Mouse (Mus musculus) limb, embryonic 10.5 days (tissue): Measurements from ENCODE around the gene Bnc1. TPM values are rescaled to one million over a fixed set of nuclear protein-coding genes. Genes with fewer than 3 reads are reported as not detected.

Source experiments
- DNase-seq: peaks from one replicate; pipeline ENCODE4 v3.0.0-alpha.2; 2017; ENCODE audit warnings: low spot score
- H3K27ac ChIP-seq: fragments of 300-500 bp; sonication (generic); 2 replicates; pipeline ENCODE4 v1.5.1; 2016; ENCODE audit warnings: mild to moderate bottlenecking
- H3K27me3 ChIP-seq: fragments of 300-500 bp; sonication (generic); 2 replicates; pipeline ENCODE4 v1.6.1; 2016; ENCODE audit warnings: low read depth, mild to moderate bottlenecking; ENCODE audit not compliant: poor library complexity, severe bottlenecking
- H3K36me3 ChIP-seq: fragments of 300-500 bp; sonication (generic); 2 replicates; pipeline ENCODE4 v1.6.1; 2016; ENCODE audit warnings: mild to moderate bottlenecking, moderate library complexity
- H3K4me1 ChIP-seq: fragments of 300-500 bp; sonication (generic); 2 replicates; pipeline ENCODE4 v1.6.1; 2016
- H3K4me3 ChIP-seq: fragments of 300-500 bp; sonication (generic); 2 replicates; pipeline ENCODE4 v1.5.1; 2016; ENCODE audit warnings: mild to moderate bottlenecking, moderate library complexity
- H3K9me3 ChIP-seq: fragments of 300-500 bp; sonication (generic); replicated peaks from 2 replicates; pipeline ENCODE4 v1.6.1; 2016; ENCODE audit warnings: mild to moderate bottlenecking
- WGBS: fragments of 180-500 bp; shearing (Covaris S2); methylation state at CpG from one replicate; pipeline ENCODE4 v1.1.7; 2016; 5-methylcytosine and 5-hydroxymethylcytosine counted together
- polyA plus RNA-seq: library from polyadenylated mRNA; unstranded; fragments of >200 nt; fragmentation: Nextera tagmentation; extraction: Ambion mirVana; gene quantifications from 2 replicates; pipeline ENCODE4 v1.2.1, GENCODE M21; 2016

Gene Bnc1
- polyA plus RNA-seq, 1 experiment from 2014 or later, result 3.0 TPM

DNA sequence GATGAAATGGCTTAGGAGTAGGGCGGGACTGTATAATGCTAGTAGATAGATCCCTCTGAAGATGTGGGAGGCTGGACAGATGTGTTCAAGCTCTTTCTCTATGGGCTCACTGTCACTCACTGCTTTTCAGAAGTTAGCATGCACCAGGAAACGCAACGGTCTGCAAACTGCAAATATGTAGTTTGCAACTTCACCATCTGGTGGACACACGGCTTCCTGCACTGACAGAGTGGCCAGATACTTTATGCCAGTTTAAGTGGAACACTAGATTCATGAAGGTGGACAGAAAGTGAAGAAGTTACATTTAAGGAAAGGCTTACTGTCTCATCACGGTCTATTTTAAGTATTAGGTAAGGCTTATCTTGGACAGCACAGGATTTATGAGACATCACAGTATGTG, 25.9 kb downstream of the Bnc1 start:
- H3K27ac ChIP-seq, result no peak overlapping the region
- H3K27me3 ChIP-seq, result no peaks in the 10 kb centered on the region
- no peaks in the 10 kb centered on the region for H3K4me1 ChIP-seq
- no peaks in the 10 kb centered on the region for H3K9me3 ChIP-seq
- DNase-seq, result no peak
- 74% methylated on average over 5 of the region's 5 CpGs for WGBS
- H3K4me3 ChIP-seq, result no peak overlapping the region
- no peaks in the 10 kb centered on the region for H3K36me3 ChIP-seq

DNA sequence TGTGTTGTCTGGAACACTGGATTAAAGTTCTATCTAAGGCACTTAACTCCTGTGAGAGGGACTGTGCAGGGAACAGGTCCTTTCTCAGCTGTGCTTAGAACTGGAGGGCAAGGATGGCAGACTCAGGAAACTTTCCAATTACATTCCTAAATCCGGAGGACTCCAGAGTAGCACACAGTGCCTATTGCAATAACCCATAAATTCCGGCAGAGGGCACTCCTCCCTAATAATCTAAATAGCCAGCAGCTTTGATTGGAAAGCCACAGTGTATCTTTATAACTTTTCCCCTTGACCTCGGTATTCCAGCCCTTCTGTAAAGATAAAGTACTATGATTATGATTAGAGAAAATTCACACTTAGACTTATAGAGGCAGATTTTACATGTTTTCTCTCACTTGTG, 32.4 kb downstream of the Bnc1 start:
- Histone ChIP-seq H3K36me3 (no peaks in the 10 kb centered on the region), H3K27me3 (no peaks in the 10 kb centered on the region), H3K27ac (no peak overlapping the region), H3K4me3 (no peak overlapping the region), H3K4me1 (no peaks in the 10 kb centered on the region), H3K9me3 (no peaks in the 10 kb centered on the region)
- WGBS, result 6% methylated on average over 3 of the region's 3 CpGs
- peak; percentile 49 for DNase-seq

- H3K36me3 ChIP-seq, result no peaks in the 10 kb centered on the region
- DNase-seq, result no peak
- H3K9me3 ChIP-seq, result no peaks in the 10 kb centered on the region
- no peak overlapping the region for H3K27ac ChIP-seq
- no peaks in the 10 kb centered on the region for H3K4me1 ChIP-seq
- no peak overlapping the region for H3K4me3 ChIP-seq
- H3K27me3 ChIP-seq, result no peaks in the 10 kb centered on the region
These were observed 37.8 kb downstream of the Bnc1 start for GRCm38 (mm10) chr7:81954208-81954846.

GRCm38 (mm10) chr7:81950499-81950898, 41.6 kb downstream of the Bnc1 start:
- Histone ChIP-seq H3K27ac (no peak overlapping the region), H3K4me1 (no peaks in the 10 kb centered on the region), H3K4me3 (no peak overlapping the region), H3K9me3 (no peaks in the 10 kb centered on the region), H3K36me3 (no peaks in the 10 kb centered on the region), H3K27me3 (no peaks in the 10 kb centered on the region)
- WGBS, result 89% methylated on average over 2 of the region's 2 CpGs
- no peak for DNase-seq

GRCm38 (mm10) chr7:81945398-81945797, 46.7 kb downstream of the Bnc1 start:
- 22% methylated on average over 4 of the region's 4 CpGs for WGBS
- DNase-seq, result peak; percentile 42
- no peaks in the 10 kb centered on the region for H3K36me3 ChIP-seq
- H3K27ac ChIP-seq, result no peak overlapping the region
- H3K9me3 ChIP-seq, result no peaks in the 10 kb centered on the region
- no peak overlapping the region for H3K4me3 ChIP-seq
- no peaks in the 10 kb centered on the region for H3K4me1 ChIP-seq
- H3K27me3 ChIP-seq, result no peaks in the 10 kb centered on the region

- peaks cover 3% of the 10 kb centered on the region; the same call in 1 of the 2 replicates for H3K27me3 ChIP-seq
- peaks cover 31% of the 10 kb centered on the region for H3K4me1 ChIP-seq
- 8% methylated on average over 5 of the region's 5 CpGs for WGBS
- no peak for DNase-seq
- H3K27ac ChIP-seq, result peak overlapping the region; percentile 100
- no peaks in the 10 kb centered on the region for H3K36me3 ChIP-seq
- no peaks in the 10 kb centered on the region for H3K9me3 ChIP-seq
- peak overlapping the region; percentile 88 for H3K4me3 ChIP-seq
These were observed 57.3 kb downstream of the Bnc1 start for GRCm38 (mm10) chr7:81934806-81935205.

DNA sequence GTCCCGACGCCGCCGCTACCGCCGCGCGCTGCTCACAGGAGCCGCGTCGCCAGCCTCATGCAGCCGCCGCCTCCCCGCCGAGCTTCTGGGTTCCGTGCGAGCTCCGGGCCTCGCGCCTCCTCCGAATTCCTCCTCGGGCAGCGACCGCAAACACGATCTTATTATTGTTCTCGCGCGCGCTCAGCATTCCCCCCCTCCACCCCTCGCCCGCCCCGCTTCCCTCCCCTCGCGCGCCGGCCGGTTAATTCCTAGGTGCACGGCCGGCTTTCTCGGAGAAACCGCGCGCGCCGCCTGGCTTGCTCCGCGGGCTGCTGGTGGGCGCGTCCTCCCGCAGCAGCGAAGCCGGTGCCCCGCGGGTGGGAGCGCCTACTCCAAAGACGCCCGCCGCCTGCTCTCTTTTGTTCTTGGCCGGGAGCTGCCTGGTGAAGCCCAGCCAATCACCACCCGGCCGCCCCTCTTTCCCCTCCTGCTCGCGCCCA, 57.8 kb downstream of the Bnc1 start, which contains the start of gene Hdgfl3:
Gene Hdgfl3, minus strand, starts transcription at position 207 of the 479 bp plus-strand sequence.
- no peaks in the 10 kb centered on the region for H3K9me3 ChIP-seq
- DNase-seq, result peak; percentile 89
- under 1% methylated on average over 55 of the region's 63 CpGs for WGBS
- H3K36me3 ChIP-seq, result no peaks in the 10 kb centered on the region
- H3K27me3 ChIP-seq, result peaks cover 3% of the 10 kb centered on the region; the same call in 1 of the 2 replicates
- H3K4me1 ChIP-seq, result peaks cover 31% of the 10 kb centered on the region
- H3K4me3 ChIP-seq, result peak within 1 kb of the TSS; percentile 88
- peak within 1 kb of the TSS; percentile 100 for H3K27ac ChIP-seq

DNA sequence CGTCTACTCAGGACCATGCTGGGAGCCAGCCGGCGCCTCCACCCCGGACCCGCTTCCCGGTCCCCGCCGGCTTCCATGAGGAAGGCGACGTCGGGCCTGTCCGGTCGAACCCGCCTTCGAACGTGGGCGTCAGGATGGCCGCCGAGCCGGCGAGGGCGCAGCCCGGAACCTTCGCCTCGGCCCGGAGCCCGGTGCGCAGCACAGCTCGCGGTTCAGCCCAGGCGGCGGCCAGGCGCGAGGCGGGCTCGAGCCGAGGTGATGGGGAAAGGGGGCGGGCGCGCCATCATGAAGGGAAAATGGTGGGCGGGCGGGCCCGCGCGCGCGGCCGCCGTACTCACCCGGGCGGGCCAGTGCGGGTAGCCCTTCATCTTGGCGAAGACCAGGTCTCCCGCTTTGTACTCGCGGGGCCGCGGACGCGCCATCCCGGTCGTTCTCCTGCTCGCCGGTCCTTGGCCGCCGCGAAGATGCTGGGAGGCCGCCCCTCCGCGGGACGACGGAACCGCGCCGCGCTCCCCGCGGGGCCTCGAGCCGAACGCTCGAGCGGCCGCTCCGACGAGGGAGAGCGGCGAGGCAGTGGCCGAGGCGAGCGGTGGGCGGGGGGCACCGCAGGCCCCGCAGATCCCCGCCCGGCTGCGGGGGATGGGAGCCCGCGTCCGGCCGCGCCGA, 58.4 kb downstream of the Bnc1 start:
- H3K9me3 ChIP-seq, result no peaks in the 10 kb centered on the region
- WGBS, result under 1% methylated on average over 102 of the region's 103 CpGs
- peaks cover 3% of the 10 kb centered on the region; the same call in 1 of the 2 replicates for H3K27me3 ChIP-seq
- peak; percentile 83 for DNase-seq
- peaks cover 31% of the 10 kb centered on the region for H3K4me1 ChIP-seq
- H3K4me3 ChIP-seq, result peak overlapping the region; percentile 88
- peak overlapping the region; percentile 100 for H3K27ac ChIP-seq
- H3K36me3 ChIP-seq, result no peaks in the 10 kb centered on the region

DNA sequence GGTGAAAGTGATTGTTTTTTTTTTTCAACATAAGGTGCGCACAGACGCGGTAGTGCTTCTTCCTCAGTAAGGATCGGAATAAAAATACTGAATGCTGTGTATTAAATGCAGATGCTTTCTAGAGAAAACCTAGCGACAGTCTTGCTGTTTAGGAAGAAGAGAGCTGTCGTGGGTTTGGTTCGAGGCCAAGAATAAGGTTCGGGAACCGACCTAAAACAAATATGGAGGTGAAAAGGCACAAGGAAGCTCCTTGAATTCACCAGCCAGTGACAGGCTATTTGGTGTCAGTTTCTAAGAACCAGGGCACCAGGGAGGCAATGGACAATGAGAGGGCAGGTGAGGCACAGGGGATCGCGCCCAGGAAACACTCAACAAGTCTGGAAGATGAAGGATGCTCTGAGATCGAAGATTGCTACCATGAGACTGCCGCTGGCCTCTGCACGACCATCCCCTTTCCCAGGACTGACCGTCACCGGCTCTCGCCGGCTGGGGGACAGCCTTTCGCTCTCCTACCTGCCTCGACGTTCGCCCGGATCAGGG, 59.0 kb downstream of the Bnc1 start:
- Histone ChIP-seq H3K27me3 (peaks cover 3% of the 10 kb centered on the region; the same call in 1 of the 2 replicates), H3K4me1 (peaks cover 31% of the 10 kb centered on the region), H3K9me3 (no peaks in the 10 kb centered on the region), H3K4me3 (peak overlapping the region; percentile 88), H3K27ac (peak overlapping the region; percentile 100), H3K36me3 (no peaks in the 10 kb centered on the region)
- 10% methylated on average over 23 of the region's 23 CpGs for WGBS
- DNase-seq, result no peak

- Histone ChIP-seq H3K27ac (peak overlapping the region; percentile 100), H3K27me3 (peaks cover 3% of the 10 kb centered on the region; the same call in 1 of the 2 replicates)
These were observed 59.5 kb downstream of the Bnc1 start for GRCm38 (mm10) chr7:81932521-81933045.

GRCm38 (mm10) chr7:81928998-81929397, 63.1 kb downstream of the Bnc1 start:
- Histone ChIP-seq H3K4me3 (no peak overlapping the region), H3K27me3 (no peaks in the 10 kb centered on the region), H3K9me3 (no peaks in the 10 kb centered on the region), H3K27ac (no peak overlapping the region), H3K4me1 (peaks cover 26% of the 10 kb centered on the region), H3K36me3 (no peaks in the 10 kb centered on the region)
- 80% methylated on average over 7 of the region's 7 CpGs for WGBS
- no peak for DNase-seq

More at GRCm38 (mm10) chr7:81932521-81933045, 59.5 kb downstream of the Bnc1 start:
- Histone ChIP-seq H3K36me3 (no peaks in the 10 kb centered on the region), H3K4me1 (peaks cover 31% of the 10 kb centered on the region), H3K9me3 (no peaks in the 10 kb centered on the region), H3K4me3 (peak overlapping the region; percentile 88)
- 46% methylated on average over 5 of the region's 5 CpGs for WGBS
- no peak for DNase-seq

GRCm38 (mm10) chr7:81921379-81921952, 70.6 kb downstream of the Bnc1 start:
- Histone ChIP-seq H3K27me3 (no peaks in the 10 kb centered on the region), H3K4me1 (peaks cover 16% of the 10 kb centered on the region), H3K4me3 (no peak overlapping the region), H3K27ac (no peak overlapping the region), H3K9me3 (no peaks in the 10 kb centered on the region), H3K36me3 (peaks cover 7% of the 10 kb centered on the region)
- no peak for DNase-seq
- WGBS, result 76% methylated on average over 1 of the region's 1 CpGs
